Comparison of ENCODE assay signal across 12 mouse cellular contexts in the genomic region with DNA sequence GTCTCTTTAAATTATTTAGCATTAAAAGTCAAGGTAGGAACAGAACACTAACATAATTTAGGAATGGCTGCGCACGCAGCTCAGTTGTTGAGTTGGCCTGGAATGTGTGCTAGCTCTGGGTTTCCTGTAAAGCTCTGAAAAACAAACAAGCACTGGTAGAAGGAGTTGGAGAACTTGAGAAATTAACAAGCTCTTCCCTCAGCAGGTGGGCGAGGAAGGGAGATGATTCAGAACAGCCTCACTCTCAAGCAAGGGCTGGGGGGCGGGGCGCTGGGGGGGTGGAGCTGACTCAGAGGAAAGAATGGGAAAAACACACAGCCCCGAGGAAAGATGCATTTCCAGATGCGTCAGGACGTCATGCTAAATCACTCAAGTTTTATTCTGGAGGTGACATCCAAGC. TPM values are rescaled to one million over a fixed set of nuclear protein-coding genes. Genes with fewer than 3 reads are reported as not detected.
DNase-seq lines count a peak whose midpoint lies in the region; ATAC-seq and TF ChIP-seq lines count a peak whose summit lies in the region.
"Had no signal": no experiment of that assay in that cellular context is flagged by ENCODE, and none has a peak within 500 bp of the region (broad histone marks: within the 10 kb centered on the region; RNA-seq: fewer than 3 reads in every experiment).

No protein-coding gene starts in this region.

- TF ChIP-seq EP300 in lung, postnatal 0 days (IDR thresholded peaks at IDR 0.05) = no peak

- peak; percentile 92 for ATAC-seq in frontal cortex, adult (ENCODE audit: low TSS enrichment)
- ATAC-seq in lung, postnatal 0 days = no peak
- ATAC-seq in neural tube, embryonic 11.5 days (ENCODE audit: insufficient read depth, low FRiP score, low TSS enrichment) = no peak
- no peak for ATAC-seq in inflammation-experienced regulatory T-cells, adult 6 months
- ATAC-seq: liver, postnatal 0 days had no signal

- no peaks in the 10 kb centered on the region for H3K9me3 ChIP-seq in lung, postnatal 0 days (ENCODE audit: low read length)
- H3K9me3 ChIP-seq in embryonic facial prominence, embryonic 10.5 days = no peaks in the 10 kb centered on the region
- H3K9me3 ChIP-seq in neural tube, embryonic 11.5 days (ENCODE audit: control insufficient read depth, low read length) = no peaks in the 10 kb centered on the region

- no peak for TF ChIP-seq CTCF in lung, postnatal 0 days (IDR thresholded peaks at IDR 0.05)
- TF ChIP-seq CTCF in lung, adult 2 months (IDR thresholded peaks at IDR 0.05; ENCODE audit: insufficient read depth, low read length) = no peak

- H3K9ac ChIP-seq in lung, postnatal 0 days (replicated peaks; ENCODE audit: low read depth) = no peak overlapping the region
- H3K9ac ChIP-seq in neural tube, embryonic 11.5 days (ENCODE audit: low read length) = no peak overlapping the region
- H3K9ac ChIP-seq: liver, postnatal 0 days had no signal

- no peaks in the 10 kb centered on the region for H3K27me3 ChIP-seq in lung, postnatal 0 days (replicated peaks; ENCODE audit: insufficient read depth, low read length)
- no peaks in the 10 kb centered on the region for H3K27me3 ChIP-seq in embryonic facial prominence, embryonic 10.5 days (replicated peaks; ENCODE audit: low read depth, poor library complexity, severe bottlenecking)
- H3K27me3 ChIP-seq in neural tube, embryonic 11.5 days (ENCODE audit: control insufficient read depth, insufficient read depth, low read length) = no peaks in the 10 kb centered on the region

- TF ChIP-seq POLR2A in lung, adult 2 months (IDR thresholded peaks at IDR 0.05; ENCODE audit: borderline replicate concordance, extremely low read depth, low read depth, low read length) = no peak

- 30% methylated on average over 8 of the region's 8 CpGs for WGBS in lung, postnatal 0 days
- 44% methylated on average over 8 of the region's 8 CpGs for WGBS in lung, adult 2 months
- WGBS in embryonic facial prominence, embryonic 10.5 days = 30% methylated on average over 8 of the region's 8 CpGs
- WGBS in neural tube, embryonic 11.5 days = 28% methylated on average over 8 of the region's 8 CpGs

- H3K4me1 ChIP-seq in lung, postnatal 0 days (ENCODE audit: insufficient read depth, low read depth, low read length) = no peaks in the 10 kb centered on the region
- H3K4me1 ChIP-seq in lung, adult 2 months (ENCODE audit: control insufficient read depth, insufficient read depth, low read length) = no peaks in the 10 kb centered on the region
- H3K4me1 ChIP-seq in embryonic facial prominence, embryonic 10.5 days = peaks cover 11% of the 10 kb centered on the region
- no peaks in the 10 kb centered on the region for H3K4me1 ChIP-seq in neural tube, embryonic 11.5 days (ENCODE audit: control insufficient read depth, insufficient read depth, low read length)

- H3K27ac ChIP-seq in lung, postnatal 0 days (ENCODE audit: low read length) = no peak overlapping the region
- H3K27ac ChIP-seq in embryonic facial prominence, embryonic 10.5 days (replicated peaks) = no peak overlapping the region
- no peak overlapping the region for H3K27ac ChIP-seq in neural tube, embryonic 11.5 days (ENCODE audit: low read depth, low read length)

- H3K4me2 ChIP-seq in lung, postnatal 0 days (replicated peaks; ENCODE audit: low read depth, low read length) = no peak overlapping the region
- H3K4me2 ChIP-seq in neural tube, embryonic 11.5 days (ENCODE audit: low read depth) = no peak overlapping the region

- H3K36me3 ChIP-seq in lung, postnatal 0 days (ENCODE audit: insufficient read depth, low read length) = no peaks in the 10 kb centered on the region
- no peaks in the 10 kb centered on the region for H3K36me3 ChIP-seq in embryonic facial prominence, embryonic 10.5 days (replicated peaks)
- no peaks in the 10 kb centered on the region for H3K36me3 ChIP-seq in neural tube, embryonic 11.5 days (ENCODE audit: control insufficient read depth, insufficient read depth, low read length)

- no peak for DNase-seq in frontal cortex, postnatal 10 days (ENCODE audit: low spot score in 2 of 2)
- DNase-seq in lung, postnatal 0 days (ENCODE audit: low spot score) = peak; percentile 27
- no peak for DNase-seq in lung, adult 2 months
- DNase-seq in embryonic facial prominence, embryonic 10.5 days (ENCODE audit: low spot score) = peak; percentile 47
- DNase-seq in neural tube, embryonic 11.5 days (ENCODE audit: low spot score) = peak; percentile 17
- DNase-seq in urinary bladder, postnatal 4 days (ENCODE audit: low spot score in 2 of 2) = no peak
- DNase-seq: B cell, adult 2 months; cerebellum, adult 18-20 months; liver, postnatal 0 days had no signal

- H3K4me3 ChIP-seq in lung, postnatal 0 days (ENCODE audit: low read depth, low read length) = no peak overlapping the region
- no peak overlapping the region for H3K4me3 ChIP-seq in lung, adult 2 months (replicated peaks; ENCODE audit: extremely low read depth, low read depth, low read length)
- H3K4me3 ChIP-seq in embryonic facial prominence, embryonic 10.5 days = no peak overlapping the region
- H3K4me3 ChIP-seq in neural tube, embryonic 11.5 days (ENCODE audit: low read depth, low read length) = no peak overlapping the region

RNA-seq across cellular contexts. Expression of gene H2al2a, which starts 8.4 kb away (rescaled TPM):
- polyA plus RNA-seq in lung, postnatal 0 days (2015; fragmentation: Nextera tagmentation; extraction: Ambion mirVana) = not detected in 2 replicates
- polyA plus RNA-seq in lung, adult 2 months (2012; rRNA removed) = not detected in 2 replicates
- polyA plus RNA-seq in embryonic facial prominence, embryonic 10.5 days (2016; fragmentation: Nextera tagmentation; extraction: Ambion mirVana) = not detected in 2 replicates
- not detected in 2 replicates for polyA plus RNA-seq in neural tube, embryonic 11.5 days (2014; fragmentation: Nextera tagmentation; extraction: Ambion mirVana)
- not detected for polyA plus RNA-seq in inflammation-experienced regulatory T-cells, adult 6 months (2017; shearing (Covaris generic))
- polyA plus RNA-seq: liver, postnatal 0 days; spleen, adult 2 months had no signal

RNA-seq across cellular contexts. Expression of gene A930004D18Rik, which starts 32.4 kb away (rescaled TPM):
- polyA plus RNA-seq in lung, postnatal 0 days (2015; fragmentation: Nextera tagmentation; extraction: Ambion mirVana) = 11.0 and 11.3 TPM in 2 replicates
- polyA plus RNA-seq in lung, adult 2 months (2012; rRNA removed) = 3.3 and 4.4 TPM in 2 replicates
- polyA plus RNA-seq in embryonic facial prominence, embryonic 10.5 days (2016; fragmentation: Nextera tagmentation; extraction: Ambion mirVana) = 12.7 and 17.7 TPM in 2 replicates
- 6.9 and 7.6 TPM in 2 replicates for polyA plus RNA-seq in neural tube, embryonic 11.5 days (2014; fragmentation: Nextera tagmentation; extraction: Ambion mirVana)
- 1 to 10 TPM in 2 of 3 experiments, under 1 TPM in 1; 0.17 to 4.6 (median 2.0) TPM for polyA plus RNA-seq in inflammation-experienced regulatory T-cells, adult 6 months (2017; shearing (Covaris generic))

RNA-seq across cellular contexts. Expression of gene Skida1, which starts 43.7 kb away (rescaled TPM):
- polyA plus RNA-seq in lung, postnatal 0 days (2015; fragmentation: Nextera tagmentation; extraction: Ambion mirVana) = 2.5 and 3.0 TPM in 2 replicates
- polyA plus RNA-seq in lung, adult 2 months (2012; rRNA removed) = 1.8 and 2.1 TPM in 2 replicates
- polyA plus RNA-seq in embryonic facial prominence, embryonic 10.5 days (2016; fragmentation: Nextera tagmentation; extraction: Ambion mirVana) = 15.5 and 16.6 TPM in 2 replicates
- 12.0 and 15.5 TPM in 2 replicates for polyA plus RNA-seq in neural tube, embryonic 11.5 days (2014; fragmentation: Nextera tagmentation; extraction: Ambion mirVana)
- 1 to 10 TPM in 1 of 3 experiments, under 1 TPM in 2; 0.37 to 1.0 (median 0.83) TPM for polyA plus RNA-seq in inflammation-experienced regulatory T-cells, adult 6 months (2017; shearing (Covaris generic))

RNA-seq across cellular contexts. Expression of gene Mllt10, which starts 49.9 kb away (rescaled TPM):
- 35.1 and 38.9 TPM in 2 replicates for polyA plus RNA-seq in lung, postnatal 0 days (2015; fragmentation: Nextera tagmentation; extraction: Ambion mirVana)
- 27.3 and 34.7 TPM in 2 replicates for polyA plus RNA-seq in lung, adult 2 months (2012; rRNA removed)
- 64.4 and 65.5 TPM in 2 replicates for polyA plus RNA-seq in embryonic facial prominence, embryonic 10.5 days (2016; fragmentation: Nextera tagmentation; extraction: Ambion mirVana)
- 39.4 and 42.6 TPM in 2 replicates for polyA plus RNA-seq in neural tube, embryonic 11.5 days (2014; fragmentation: Nextera tagmentation; extraction: Ambion mirVana)
- 10 to 100 TPM; 26.7 to 44.6 (median 37.8) TPM for polyA plus RNA-seq in inflammation-experienced regulatory T-cells, adult 6 months (2017; shearing (Covaris generic))

Comparison
In these comparisons a context has a peak if more than half of its experiments do, and no peak if none do; other contexts are left out.
1. DNase-seq: peak in lung, postnatal 0 days (single experiment), embryonic facial prominence, embryonic 10.5 days (single experiment) and neural tube, embryonic 11.5 days (single experiment); none in frontal cortex, postnatal 10 days (0 of 2), lung, adult 2 months (single experiment) and urinary bladder, postnatal 4 days (0 of 2).